Mouse (Mus musculus) heart, embryonic 16.5 days (tissue): ENCODE results near the gene Tbccd1. TPM values are rescaled to one million over a fixed set of nuclear protein-coding genes. Genes with fewer than 3 reads are reported as not detected.
A peak's percentile ranks its signal among the peaks of the same experiment; 100 is the strongest.

Experiments
- ATAC-seq: fragments of 200-750 bp; cut with Nextera tagmentation; replicated peaks from 2 replicates; pipeline ENCODE4 v1.8.0; 2017; ENCODE audit warnings: moderate number of reproducible peaks; ENCODE audit not compliant: insufficient read depth, low FRiP score; ENCODE audit errors: extremely low read depth
- H3K27ac ChIP-seq: fragments of 300-500 bp; sonication (generic); 2 replicates; pipeline ENCODE4 v1.5.1; 2014; ENCODE audit warnings: mild to moderate bottlenecking, low read length, control low read depth, moderate library complexity
- H3K27me3 ChIP-seq: fragments of 300-500 bp; sonication (generic); 2 replicates; pipeline ENCODE4 v1.6.1; 2014; ENCODE audit warnings: low read length, mixed read lengths; ENCODE audit not compliant: control insufficient read depth, insufficient read depth
- H3K36me3 ChIP-seq: fragments of 300-500 bp; sonication (generic); 2 replicates; pipeline ENCODE4 v1.6.1; 2014; ENCODE audit not compliant: control insufficient read depth, insufficient read depth
- H3K4me1 ChIP-seq: fragments of 300-500 bp; sonication (generic); 2 replicates; pipeline ENCODE4 v1.6.1; 2014; ENCODE audit warnings: low read length, mixed read lengths; ENCODE audit not compliant: control insufficient read depth, insufficient read depth
- H3K4me2 ChIP-seq: fragments of 300-500 bp; sonication (generic); 2 replicates; pipeline ENCODE4 v1.6.1; 2014; ENCODE audit warnings: low read depth, mild to moderate bottlenecking, control low read depth, low read length
- H3K4me3 ChIP-seq: fragments of 300-500 bp; sonication (generic); 2 replicates; pipeline ENCODE4 v1.5.1; 2014; ENCODE audit warnings: mild to moderate bottlenecking, control low read depth, low read length
- H3K9ac ChIP-seq: fragments of 300-500 bp; sonication (generic); 2 replicates; pipeline ENCODE4 v1.6.1; 2014; ENCODE audit warnings: low read length, control low read depth
- H3K9me3 ChIP-seq: fragments of 300-500 bp; sonication (generic); replicated peaks from 2 replicates; pipeline ENCODE4 v1.6.1; 2016; ENCODE audit warnings: low read length; ENCODE audit not compliant: control insufficient read depth
- WGBS: fragments of 180-500 bp; shearing (Covaris S2); extraction: QIAGEN DNeasy Blood & Tissue Kit; methylation state at CpG from one replicate; pipeline ENCODE4 v1.1.7; 2014; 5-methylcytosine and 5-hydroxymethylcytosine counted together
- polyA plus RNA-seq: library from polyadenylated mRNA; unstranded; fragments of >200 nt; fragmentation: Nextera tagmentation; extraction: Ambion mirVana; gene quantifications from 2 replicates; pipeline ENCODE4 v1.2.1, GENCODE M21; 2015

Gene Tbccd1
- polyA plus RNA-seq, 1 experiment from 2014 or later, result 20.5 TPM

- WGBS, result 68% methylated on average over 8 of the region's 8 CpGs
- Histone ChIP-seq H3K27me3 (no peaks in the 10 kb centered on the region), H3K4me3 (no peak overlapping the region), H3K4me1 (no peaks in the 10 kb centered on the region), H3K9ac (no peak overlapping the region), H3K27ac (no peak overlapping the region), H3K4me2 (no peak overlapping the region), H3K9me3 (no peaks in the 10 kb centered on the region), H3K36me3 (no peaks in the 10 kb centered on the region)
- ATAC-seq, result no peak
Measured at GRCm38 (mm10) chr16:22889716-22890115, 32.2 kb upstream of the Tbccd1 start.

GRCm38 (mm10) chr16:22888835-22889234, 31.4 kb upstream of the Tbccd1 start:
- WGBS, result 69% methylated on average over 4 of the region's 4 CpGs
- no peak for ATAC-seq
- Histone ChIP-seq H3K4me2 (no peak overlapping the region), H3K4me3 (no peak overlapping the region), H3K9me3 (no peaks in the 10 kb centered on the region), H3K9ac (no peak overlapping the region), H3K4me1 (no peaks in the 10 kb centered on the region), H3K27ac (no peak overlapping the region), H3K27me3 (no peaks in the 10 kb centered on the region), H3K36me3 (no peaks in the 10 kb centered on the region)

- WGBS, result 64% methylated on average over 3 of the region's 3 CpGs
- no peaks in the 10 kb centered on the region for H3K27me3 ChIP-seq
- no peak overlapping the region for H3K4me2 ChIP-seq
- no peak for ATAC-seq
- H3K36me3 ChIP-seq, result no peaks in the 10 kb centered on the region
- no peaks in the 10 kb centered on the region for H3K4me1 ChIP-seq
- no peak overlapping the region for H3K9ac ChIP-seq
- no peak overlapping the region for H3K4me3 ChIP-seq
- no peaks in the 10 kb centered on the region for H3K9me3 ChIP-seq
- no peak overlapping the region for H3K27ac ChIP-seq
Measured at GRCm38 (mm10) chr16:22886726-22887125, 29.3 kb upstream of the Tbccd1 start.

- ATAC-seq, result no peak
- Histone ChIP-seq H3K4me1 (no peaks in the 10 kb centered on the region), H3K27me3 (no peaks in the 10 kb centered on the region), H3K36me3 (no peaks in the 10 kb centered on the region), H3K9ac (no peak overlapping the region), H3K4me2 (no peak overlapping the region), H3K27ac (no peak overlapping the region), H3K9me3 (no peaks in the 10 kb centered on the region), H3K4me3 (no peak overlapping the region)
- WGBS, result 30% methylated on average over 4 of the region's 4 CpGs
Measured at GRCm38 (mm10) chr16:22885356-22885755, 27.9 kb upstream of the Tbccd1 start.

- ATAC-seq, result no peak
- Histone ChIP-seq H3K4me3 (no peak overlapping the region), H3K9me3 (no peaks in the 10 kb centered on the region), H3K4me1 (no peaks in the 10 kb centered on the region), H3K27me3 (0 out of 2 replicates have a peak, but pooled peaks cover 2% of the 10 kb centered on the region), H3K4me2 (no peak overlapping the region), H3K9ac (no peak overlapping the region), H3K27ac (no peak overlapping the region), H3K36me3 (no peaks in the 10 kb centered on the region)
- WGBS, result 70% methylated on average over 5 of the region's 5 CpGs
Measured at GRCm38 (mm10) chr16:22883441-22883840, 26.0 kb upstream of the Tbccd1 start.

GRCm38 (mm10) chr16:22881487-22881886, 24.0 kb upstream of the Tbccd1 start:
- Histone ChIP-seq H3K9ac (no peak overlapping the region), H3K36me3 (no peaks in the 10 kb centered on the region), H3K27ac (no peak overlapping the region), H3K4me2 (no peak overlapping the region), H3K9me3 (no peaks in the 10 kb centered on the region), H3K27me3 (0 out of 2 replicates have a peak, but pooled peaks cover 2% of the 10 kb centered on the region), H3K4me1 (no peaks in the 10 kb centered on the region), H3K4me3 (no peak overlapping the region)
- 0 out of 2 replicates have a peak, but pooled peaks have one; percentile 33 for ATAC-seq
- 43% methylated on average over 4 of the region's 4 CpGs for WGBS

GRCm38 (mm10) chr16:22880900-22881299, 23.4 kb upstream of the Tbccd1 start:
- Histone ChIP-seq H3K9ac (no peak overlapping the region), H3K27ac (no peak overlapping the region), H3K4me2 (no peak overlapping the region), H3K36me3 (no peaks in the 10 kb centered on the region), H3K4me3 (no peak overlapping the region), H3K9me3 (no peaks in the 10 kb centered on the region), H3K27me3 (0 out of 2 replicates have a peak, but pooled peaks cover 2% of the 10 kb centered on the region), H3K4me1 (no peaks in the 10 kb centered on the region)
- 35% methylated on average over 6 of the region's 6 CpGs for WGBS
- ATAC-seq, result 0 out of 2 replicates have a peak, but pooled peaks have one; percentile 5

GRCm38 (mm10) chr16:22879945-22880595, 22.6 kb upstream of the Tbccd1 start:
- WGBS, result 37% methylated on average over 7 of the region's 7 CpGs
- Histone ChIP-seq H3K36me3 (no peaks in the 10 kb centered on the region), H3K27me3 (0 out of 2 replicates have a peak, but pooled peaks cover 2% of the 10 kb centered on the region), H3K27ac (no peak overlapping the region), H3K4me2 (no peak overlapping the region), H3K9me3 (no peaks in the 10 kb centered on the region), H3K4me3 (no peak overlapping the region), H3K4me1 (no peaks in the 10 kb centered on the region), H3K9ac (no peak overlapping the region)
- ATAC-seq, result no peak

- no peak overlapping the region for H3K27ac ChIP-seq
- H3K4me1 ChIP-seq, result no peaks in the 10 kb centered on the region
- 65% methylated on average over 7 of the region's 7 CpGs for WGBS
- no peak overlapping the region for H3K9ac ChIP-seq
- no peaks in the 10 kb centered on the region for H3K36me3 ChIP-seq
- 0 out of 2 replicates have a peak, but pooled peaks cover 2% of the 10 kb centered on the region for H3K27me3 ChIP-seq
- H3K9me3 ChIP-seq, result no peaks in the 10 kb centered on the region
- no peak for ATAC-seq
- no peak overlapping the region for H3K4me2 ChIP-seq
- H3K4me3 ChIP-seq, result no peak overlapping the region
Measured at GRCm38 (mm10) chr16:22878716-22879115, 21.2 kb upstream of the Tbccd1 start.
